In the genomic region with DNA sequence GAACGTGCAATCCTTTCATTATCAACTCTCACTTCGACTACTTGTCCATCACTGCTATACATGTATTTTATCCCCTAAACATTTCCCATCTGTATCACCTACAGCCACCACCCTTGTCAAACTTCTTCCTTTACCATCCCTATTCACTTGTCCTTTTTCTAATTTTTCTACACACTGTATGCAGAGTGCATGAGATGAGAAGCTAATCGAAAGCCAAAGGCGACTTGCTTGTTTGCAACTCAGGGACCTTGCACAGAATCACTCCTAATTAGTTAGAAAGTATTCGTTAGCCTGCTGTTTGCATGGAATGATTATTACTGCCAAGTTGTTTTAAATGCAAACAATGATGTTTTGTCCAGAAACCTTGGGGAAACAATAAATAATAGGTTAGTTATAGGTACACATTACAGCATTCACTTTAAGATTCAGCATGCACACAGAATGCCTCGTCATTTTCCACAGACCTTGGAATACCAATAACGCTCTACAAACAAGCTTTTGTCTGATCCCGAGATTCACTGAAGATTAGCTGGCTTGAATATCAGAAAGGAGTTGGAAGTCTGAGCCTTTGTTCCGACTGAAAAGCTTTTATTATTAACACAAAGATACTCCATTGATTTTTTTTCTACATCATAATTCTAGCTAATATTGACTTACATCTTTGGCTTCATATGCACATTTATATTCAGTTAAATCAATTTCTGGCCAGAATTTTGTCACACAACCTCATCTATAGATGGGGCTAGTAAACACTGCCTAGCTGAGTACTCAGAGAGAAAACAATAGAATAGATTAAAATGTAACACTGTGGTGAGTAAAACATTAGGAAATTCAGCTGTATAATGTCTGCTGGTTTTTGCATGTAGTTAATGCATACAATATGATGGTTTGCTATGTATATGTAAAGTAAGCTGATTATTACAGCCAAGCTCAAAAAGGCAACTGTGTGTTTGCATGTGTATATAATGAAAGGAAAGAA, we compare ENCODE assay signal across 19 mouse cellular contexts.
DNase-seq lines count a peak whose midpoint lies in the region; ATAC-seq and TF ChIP-seq lines count a peak whose summit lies in the region.
"Had no signal": no experiment of that assay in that cellular context is flagged by ENCODE, and none has a peak within 500 bp of the region (broad histone marks: within the 10 kb centered on the region; RNA-seq: fewer than 3 reads in every experiment).

No protein-coding gene starts in this region.

- 35% methylated on average over 9 of the region's 9 CpGs for WGBS in forebrain, embryonic 12.5 days
- 51% methylated on average over 9 of the region's 9 CpGs for WGBS in forebrain, embryonic 11.5 days
- WGBS in forebrain, embryonic 15.5 days = 17% methylated on average over 9 of the region's 9 CpGs
- WGBS in midbrain, embryonic 15.5 days = 42% methylated on average over 9 of the region's 9 CpGs

- no peak for DNase-seq in forebrain, embryonic 11.5 days (ENCODE audit: low spot score)
- no peak for DNase-seq in layer of hippocampus, adult 2 months (ENCODE audit: low spot score in 2 of 2)
- no peak for DNase-seq in layer of hippocampus, postnatal 10 days (ENCODE audit: low spot score in 2 of 2)
- DNase-seq in gastrocnemius, postnatal 4 days (ENCODE audit: low spot score in 2 of 2) = no peak
- no peak for DNase-seq in urinary bladder, postnatal 25 days (ENCODE audit: low spot score)
- DNase-seq: adrenal gland, postnatal 36 days; cerebellum, adult 11-12 months; cerebellum, postnatal 10 days; gastrocnemius, postnatal 25 days; heart, postnatal 36 days; kidney, adult 8-10 months; kidney, postnatal 10 days; thymus, postnatal 25 days had no signal

- no peak overlapping the region for H3K27ac ChIP-seq in forebrain, embryonic 12.5 days
- H3K27ac ChIP-seq in forebrain, embryonic 11.5 days (ENCODE audit: low read depth, low read length) = no peak overlapping the region
- 0 out of 2 replicates have a peak overlapping the region, but pooled peaks have one; percentile 2 for H3K27ac ChIP-seq in layer of hippocampus, adult 2 months
- H3K27ac ChIP-seq in forebrain, embryonic 15.5 days (replicated peaks) = peak overlapping the region; percentile 50
- peak overlapping the region; percentile 60; the same call in 1 of the 2 replicates for H3K27ac ChIP-seq in midbrain, embryonic 15.5 days
- H3K27ac ChIP-seq: heart, embryonic 15.5 days; macrophage; stomach, embryonic 15.5 days had no signal

- H3K36me3 ChIP-seq in forebrain, embryonic 12.5 days (replicated peaks) = no peaks in the 10 kb centered on the region
- H3K36me3 ChIP-seq in forebrain, embryonic 11.5 days (ENCODE audit: control insufficient read depth, insufficient read depth, low read length) = no peaks in the 10 kb centered on the region
- H3K36me3 ChIP-seq in forebrain, embryonic 15.5 days = no peaks in the 10 kb centered on the region
- no peaks in the 10 kb centered on the region for H3K36me3 ChIP-seq in midbrain, embryonic 15.5 days (replicated peaks)
- H3K36me3 ChIP-seq: heart, embryonic 15.5 days; stomach, embryonic 15.5 days had no signal

- ATAC-seq in forebrain, embryonic 12.5 days (ENCODE audit: low FRiP score) = no peak
- ATAC-seq in forebrain, embryonic 11.5 days (replicated peaks; ENCODE audit: low FRiP score) = no peak
- no peak; the same call in 1 of the 2 replicates for ATAC-seq in forebrain, embryonic 15.5 days (replicated peaks)
- peak; percentile 71 for ATAC-seq in midbrain, embryonic 15.5 days (replicated peaks)

- no peak overlapping the region for H3K4me3 ChIP-seq in forebrain, embryonic 12.5 days (replicated peaks)
- no peak overlapping the region for H3K4me3 ChIP-seq in forebrain, embryonic 11.5 days (ENCODE audit: low read depth, low read length)
- H3K4me3 ChIP-seq in layer of hippocampus, adult 2 months = peak overlapping the region; percentile 17
- no peak overlapping the region for H3K4me3 ChIP-seq in forebrain, embryonic 15.5 days
- H3K4me3 ChIP-seq in midbrain, embryonic 15.5 days = no peak overlapping the region
- H3K4me3 ChIP-seq: heart, embryonic 15.5 days; stomach, embryonic 15.5 days had no signal

- no peak overlapping the region for H3K9ac ChIP-seq in forebrain, embryonic 12.5 days
- no peak overlapping the region for H3K9ac ChIP-seq in forebrain, embryonic 11.5 days (ENCODE audit: low read length)
- H3K9ac ChIP-seq in forebrain, embryonic 15.5 days (replicated peaks) = no peak overlapping the region
- H3K9ac ChIP-seq in midbrain, embryonic 15.5 days = no peak overlapping the region
- H3K9ac ChIP-seq: heart, embryonic 15.5 days; stomach, embryonic 15.5 days had no signal

- H3K4me2 ChIP-seq in forebrain, embryonic 12.5 days = peak overlapping the region; percentile 8; the same call in 1 of the 2 replicates
- no peak overlapping the region for H3K4me2 ChIP-seq in forebrain, embryonic 11.5 days (ENCODE audit: low read depth, low read length, severe bottlenecking)
- H3K4me2 ChIP-seq in forebrain, embryonic 15.5 days (replicated peaks) = peak overlapping the region; percentile 9; the same call in 1 of the 2 replicates
- H3K4me2 ChIP-seq in midbrain, embryonic 15.5 days = no peak overlapping the region
- H3K4me2 ChIP-seq: heart, embryonic 15.5 days; stomach, embryonic 15.5 days had no signal

- no peaks in the 10 kb centered on the region for H3K9me3 ChIP-seq in forebrain, embryonic 12.5 days
- H3K9me3 ChIP-seq in forebrain, embryonic 11.5 days (ENCODE audit: control insufficient read depth, low read length) = no peaks in the 10 kb centered on the region
- no peaks in the 10 kb centered on the region for H3K9me3 ChIP-seq in forebrain, embryonic 15.5 days
- no peaks in the 10 kb centered on the region for H3K9me3 ChIP-seq in midbrain, embryonic 15.5 days
- H3K9me3 ChIP-seq: heart, embryonic 15.5 days; stomach, embryonic 15.5 days had no signal

- H3K4me1 ChIP-seq in forebrain, embryonic 12.5 days = peaks cover 6% of the 10 kb centered on the region
- no peaks in the 10 kb centered on the region for H3K4me1 ChIP-seq in forebrain, embryonic 11.5 days (replicated peaks; ENCODE audit: control insufficient read depth, insufficient read depth, low read length)
- H3K4me1 ChIP-seq in forebrain, embryonic 15.5 days = peaks cover 9% of the 10 kb centered on the region
- H3K4me1 ChIP-seq in midbrain, embryonic 15.5 days = 0 out of 2 replicates have a peak, but pooled peaks cover 7% of the 10 kb centered on the region
- H3K4me1 ChIP-seq: heart, embryonic 15.5 days; stomach, embryonic 15.5 days had no signal

- TF ChIP-seq CTCF in layer of hippocampus, adult 2 months (conservative IDR thresholded peaks at IDR 0.05) = no peak

- H3K27me3 ChIP-seq in forebrain, embryonic 12.5 days = no peaks in the 10 kb centered on the region
- H3K27me3 ChIP-seq in forebrain, embryonic 11.5 days (ENCODE audit: control insufficient read depth, insufficient read depth, low read length) = no peaks in the 10 kb centered on the region
- H3K27me3 ChIP-seq in forebrain, embryonic 15.5 days = no peaks in the 10 kb centered on the region
- no peaks in the 10 kb centered on the region for H3K27me3 ChIP-seq in midbrain, embryonic 15.5 days (replicated peaks)
- H3K27me3 ChIP-seq: heart, embryonic 15.5 days; stomach, embryonic 15.5 days had no signal

Comparison
In these comparisons a context has a peak if more than half of its experiments do, and no peak if none do; other contexts are left out.
1. H3K27ac ChIP-seq: peak in layer of hippocampus, adult 2 months (single experiment), forebrain, embryonic 15.5 days (single experiment) and midbrain, embryonic 15.5 days (single experiment); none in forebrain, embryonic 12.5 days (single experiment) and forebrain, embryonic 11.5 days (single experiment).
2. H3K4me2 ChIP-seq: peak in forebrain, embryonic 12.5 days (single experiment) and forebrain, embryonic 15.5 days (single experiment); none in forebrain, embryonic 11.5 days (single experiment) and midbrain, embryonic 15.5 days (single experiment).